Mouse (Mus musculus): ENCODE results near the gene Rspry1.

DNA sequence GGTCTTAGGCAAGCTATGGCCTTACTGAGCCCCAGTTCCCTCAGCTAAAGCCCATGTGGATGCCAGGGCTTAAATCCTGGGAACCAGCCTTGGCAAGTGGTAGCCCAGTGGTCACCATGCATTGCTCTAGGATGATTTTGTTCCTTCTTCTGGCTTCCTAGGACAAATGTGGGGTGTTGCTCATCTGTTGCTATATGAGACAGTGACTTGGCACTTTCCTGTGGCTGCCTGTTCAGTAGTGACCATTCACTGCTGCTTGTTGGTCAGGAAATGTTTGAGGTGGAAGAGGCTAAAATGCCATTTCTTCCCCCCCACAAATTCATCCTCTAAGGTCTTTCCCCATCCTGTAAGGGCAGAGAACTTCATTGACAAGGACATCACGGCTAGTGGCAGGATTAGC lies 32.3 kb upstream of the Rspry1 start:
- no peak for TF ChIP-seq CTCF (conservative IDR thresholded peaks at IDR 0.05; ENCODE audit: low read length)
- TF ChIP-seq POU5F1 (IDR thresholded peaks at IDR 0.05; ENCODE audit: borderline replicate concordance, low read length): no peak
- no peak for TF ChIP-seq NANOG (IDR thresholded peaks at IDR 0.05; ENCODE audit: borderline replicate concordance, low read length)
